21 mouse cellular contexts compared by ENCODE assay signal in the genomic region with DNA sequence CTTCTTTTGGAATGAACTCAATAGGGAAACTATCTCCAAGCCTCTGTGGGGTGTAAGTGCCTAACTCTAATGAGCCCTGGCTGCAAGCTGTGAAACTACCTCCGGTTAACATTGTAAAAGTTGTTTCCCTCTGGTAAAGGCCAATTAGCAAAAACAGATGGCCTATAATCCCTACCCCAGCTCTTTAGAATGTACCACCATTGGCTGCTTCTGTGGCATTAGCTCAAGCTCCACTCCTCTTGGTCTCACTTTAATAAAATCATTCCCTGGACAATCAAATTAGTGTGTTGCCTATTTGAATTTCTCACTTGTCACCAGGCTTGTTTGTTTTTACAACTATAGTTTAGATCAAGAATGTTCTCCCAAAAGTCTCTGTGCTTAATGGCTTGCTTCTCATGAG.
A peak's percentile ranks its signal among the peaks of the same experiment; 100 is the strongest.
DNase-seq lines count a peak whose midpoint lies in the region; ATAC-seq and TF ChIP-seq lines count a peak whose summit lies in the region.
"Had no signal": no experiment of that assay in that cellular context is flagged by ENCODE, and none has a peak within 500 bp of the region (broad histone marks: within the 10 kb centered on the region; RNA-seq: fewer than 3 reads in every experiment).

No protein-coding gene starts in this region.

- WGBS in midbrain, postnatal 0 days: 59% methylated on average over 1 of the region's 1 CpGs
- WGBS in midbrain, embryonic 11.5 days: 39% methylated on average over 1 of the region's 1 CpGs
- 4% methylated on average over 1 of the region's 1 CpGs for WGBS in limb, embryonic 11.5 days

- no peaks in the 10 kb centered on the region for H3K36me3 ChIP-seq in midbrain, postnatal 0 days (ENCODE audit: insufficient read depth, low read length)
- H3K36me3 ChIP-seq in midbrain, embryonic 11.5 days (ENCODE audit: control insufficient read depth, insufficient read depth, low read length): no peaks in the 10 kb centered on the region
- no peaks in the 10 kb centered on the region for H3K36me3 ChIP-seq in limb, embryonic 11.5 days (ENCODE audit: control insufficient read depth, insufficient read depth, low read length)
- H3K36me3 ChIP-seq: embryonic facial prominence, embryonic 10.5 days; forebrain, embryonic 15.5 days; heart, embryonic 15.5 days; hindbrain, embryonic 15.5 days had no signal

- peak; percentile 2 for DNase-seq in midbrain, postnatal 0 days (ENCODE audit: low spot score)
- no peak for DNase-seq in midbrain, embryonic 11.5 days (ENCODE audit: low spot score, missing footprints)
- peak; percentile 51 for DNase-seq in brain, embryonic 14.5 days (ENCODE audit: low read depth)
- DNase-seq in limb, embryonic 11.5 days (ENCODE audit: low spot score): peak; percentile 46
- DNase-seq in spleen, postnatal 14 days (ENCODE audit: low spot score in 2 of 2): no peak
- no peak for DNase-seq in heart, postnatal 25 days (ENCODE audit: low spot score)
- DNase-seq in natural killer cell, adult 2 months (ENCODE audit: low spot score in 2 of 2): no peak
- DNase-seq: adrenal gland, postnatal 10 days; cerebellum, adult 11-12 months; cerebellum, adult 9-10 months; cerebellum, postnatal 25 days; gastrocnemius, postnatal 10 days; heart, adult 2 months; heart, postnatal 14 days had no signal

- no peak overlapping the region for H3K4me3 ChIP-seq in midbrain, postnatal 0 days (ENCODE audit: low read depth, low read length)
- H3K4me3 ChIP-seq in midbrain, embryonic 11.5 days (ENCODE audit: low read depth, low read length): no peak overlapping the region
- no peak overlapping the region for H3K4me3 ChIP-seq in limb, embryonic 11.5 days (ENCODE audit: low read depth, low read length)
- H3K4me3 ChIP-seq: embryonic facial prominence, embryonic 10.5 days; forebrain, embryonic 15.5 days; heart, adult 2 months; heart, embryonic 15.5 days; hindbrain, embryonic 15.5 days had no signal

- no peak for ATAC-seq in midbrain, postnatal 0 days (ENCODE audit: low FRiP score)
- no peak for ATAC-seq in midbrain, embryonic 11.5 days (ENCODE audit: low FRiP score)
- peak; percentile 82 for ATAC-seq in limb, embryonic 11.5 days (ENCODE audit: insufficient number of reproducible peaks, low FRiP score, low TSS enrichment, low read depth)
- ATAC-seq: forebrain, embryonic 15.5 days; inflammation-experienced regulatory T-cells, adult 6 months had no signal

- H3K9me3 ChIP-seq in midbrain, postnatal 0 days (ENCODE audit: low read length): no peaks in the 10 kb centered on the region
- H3K9me3 ChIP-seq in midbrain, embryonic 11.5 days (ENCODE audit: control insufficient read depth, low read length): no peaks in the 10 kb centered on the region
- no peaks in the 10 kb centered on the region for H3K9me3 ChIP-seq in limb, embryonic 11.5 days (ENCODE audit: control insufficient read depth, low read length)
- H3K9me3 ChIP-seq: embryonic facial prominence, embryonic 10.5 days; forebrain, embryonic 15.5 days; heart, embryonic 15.5 days; hindbrain, embryonic 15.5 days had no signal

- no peak overlapping the region for H3K27ac ChIP-seq in midbrain, postnatal 0 days (ENCODE audit: low read depth, low read length)
- no peak overlapping the region for H3K27ac ChIP-seq in midbrain, embryonic 11.5 days (ENCODE audit: low read depth, low read length)
- no peak overlapping the region for H3K27ac ChIP-seq in limb, embryonic 11.5 days (replicated peaks; ENCODE audit: low read depth, low read length)
- H3K27ac ChIP-seq: embryonic facial prominence, embryonic 10.5 days; forebrain, embryonic 15.5 days; heart, adult 2 months; heart, embryonic 15.5 days; hindbrain, embryonic 15.5 days had no signal

- TF ChIP-seq POLR2A in brain, embryonic 14.5 days (IDR thresholded peaks at IDR 0.05; ENCODE audit: borderline replicate concordance, extremely low read depth, insufficient read depth, insufficient read length, poor library complexity, severe bottlenecking): no peak

- intact Hi-C loops in heart, postnatal 25 days (cut with DNase I): no loop called here

- no peak for TF ChIP-seq CTCF in midbrain, postnatal 0 days (IDR thresholded peaks at IDR 0.05)
- TF ChIP-seq CTCF in brain, embryonic 14.5 days (IDR thresholded peaks at IDR 0.05; ENCODE audit: borderline replicate concordance, extremely low read depth, insufficient read depth, insufficient read length): no peak

- no peaks in the 10 kb centered on the region for H3K27me3 ChIP-seq in midbrain, postnatal 0 days (ENCODE audit: insufficient read depth, low read length)
- no peaks in the 10 kb centered on the region for H3K27me3 ChIP-seq in midbrain, embryonic 11.5 days (ENCODE audit: control insufficient read depth, insufficient read depth, low read length)
- H3K27me3 ChIP-seq in limb, embryonic 11.5 days (ENCODE audit: control insufficient read depth, insufficient read depth, low read length): no peaks in the 10 kb centered on the region
- H3K27me3 ChIP-seq: CH12.LX; forebrain, embryonic 15.5 days; heart, embryonic 15.5 days; hindbrain, embryonic 15.5 days had no signal

- no peaks in the 10 kb centered on the region for H3K4me1 ChIP-seq in midbrain, postnatal 0 days (ENCODE audit: insufficient read depth, low read length)
- H3K4me1 ChIP-seq in midbrain, embryonic 11.5 days (ENCODE audit: control insufficient read depth, insufficient read depth, low read length): no peaks in the 10 kb centered on the region
- H3K4me1 ChIP-seq in limb, embryonic 11.5 days (ENCODE audit: control insufficient read depth, insufficient read depth, low read length): no peaks in the 10 kb centered on the region
- H3K4me1 ChIP-seq: embryonic facial prominence, embryonic 10.5 days; forebrain, embryonic 15.5 days; heart, embryonic 15.5 days; hindbrain, embryonic 15.5 days had no signal

- H3K9ac ChIP-seq in midbrain, postnatal 0 days (replicated peaks; ENCODE audit: low read length, poor library complexity, severe bottlenecking): no peak overlapping the region
- no peak overlapping the region for H3K9ac ChIP-seq in midbrain, embryonic 11.5 days (ENCODE audit: low read length)
- no peak overlapping the region for H3K9ac ChIP-seq in limb, embryonic 11.5 days (ENCODE audit: low read length)
- H3K9ac ChIP-seq: forebrain, embryonic 15.5 days; heart, embryonic 15.5 days; hindbrain, embryonic 15.5 days had no signal

- no peak overlapping the region for H3K4me2 ChIP-seq in midbrain, postnatal 0 days (ENCODE audit: low read depth, low read length, poor library complexity, severe bottlenecking)
- no peak overlapping the region for H3K4me2 ChIP-seq in midbrain, embryonic 11.5 days
- no peak overlapping the region for H3K4me2 ChIP-seq in limb, embryonic 11.5 days (ENCODE audit: low read depth, severe bottlenecking)
- H3K4me2 ChIP-seq: forebrain, embryonic 15.5 days; heart, embryonic 11.5 days; heart, embryonic 15.5 days; hindbrain, embryonic 15.5 days had no signal

Comparison
In these comparisons a context has a peak if more than half of its experiments do, and no peak if none do; other contexts are left out.
1. DNase-seq: peak in midbrain, postnatal 0 days (single experiment), brain, embryonic 14.5 days (single experiment) and limb, embryonic 11.5 days (single experiment); none in midbrain, embryonic 11.5 days (single experiment), spleen, postnatal 14 days (0 of 2), heart, postnatal 25 days (single experiment) and natural killer cell, adult 2 months (0 of 2).